Mouse (Mus musculus) neural tube, embryonic 11.5 days (tissue): ENCODE data around the gene Acer3. TPM values are rescaled to one million over a fixed set of nuclear protein-coding genes. Genes with fewer than 3 reads are reported as not detected.
"Not testable (repeated sequence)": the region's sequence is repeated elsewhere in the genome, so short reads cannot be mapped to it uniquely, and the experiment has no call there.

Experiments used
- ATAC-seq: fragments of 200-750 bp; cut with Nextera tagmentation; 2 replicates; pipeline ENCODE4 v1.8.0; 2017; ENCODE audit warnings: moderate number of reproducible peaks, mild to moderate bottlenecking, moderate TSS enrichment, moderate library complexity; ENCODE audit not compliant: insufficient read depth, low FRiP score, low TSS enrichment
- DNase-seq: peaks from one replicate; pipeline ENCODE4 v3.0.0-alpha.2; 2015; ENCODE audit warnings: low spot score
- H3K27ac ChIP-seq: fragments of 300-500 bp; sonication (generic); 2 replicates; pipeline ENCODE4 v1.5.1; 2014; ENCODE audit warnings: low read depth, mild to moderate bottlenecking, low read length
- H3K27me3 ChIP-seq: fragments of 300-500 bp; sonication (generic); 2 replicates; pipeline ENCODE4 v1.6.1; 2014; ENCODE audit warnings: mild to moderate bottlenecking, low read length, mixed read lengths; ENCODE audit not compliant: control insufficient read depth, insufficient read depth
- H3K36me3 ChIP-seq: fragments of 300-500 bp; sonication (generic); 2 replicates; pipeline ENCODE4 v1.6.1; 2014; ENCODE audit warnings: mild to moderate bottlenecking, low read length, moderate library complexity, mixed read lengths; ENCODE audit not compliant: control insufficient read depth, insufficient read depth
- H3K4me1 ChIP-seq: fragments of 300-500 bp; sonication (generic); 2 replicates; pipeline ENCODE4 v1.6.1; 2014; ENCODE audit warnings: low read length, mixed read lengths; ENCODE audit not compliant: control insufficient read depth, insufficient read depth
- H3K4me2 ChIP-seq: fragments of 300-500 bp; sonication (generic); 2 replicates; pipeline ENCODE4 v1.6.1; 2014; ENCODE audit warnings: low read depth, mild to moderate bottlenecking, moderate library complexity
- H3K4me3 ChIP-seq: fragments of 300-500 bp; sonication (generic); 2 replicates; pipeline ENCODE4 v1.5.1; 2014; ENCODE audit warnings: low read depth, low read length
- H3K9ac ChIP-seq: fragments of 300-500 bp; sonication (generic); 2 replicates; pipeline ENCODE4 v1.6.1; 2014; ENCODE audit warnings: mild to moderate bottlenecking, low read length
- H3K9me3 ChIP-seq: fragments of 300-500 bp; sonication (generic); 2 replicates; pipeline ENCODE4 v1.6.1; 2016; ENCODE audit warnings: low read length; ENCODE audit not compliant: control insufficient read depth
- WGBS: fragments of 180-500 bp; shearing (Covaris S2); extraction: QIAGEN DNeasy Blood & Tissue Kit; methylation state at CpG from one replicate; pipeline ENCODE4 v1.1.7; 2014; 5-methylcytosine and 5-hydroxymethylcytosine counted together
- polyA plus RNA-seq: library from polyadenylated mRNA; unstranded; fragments of >200 nt; fragmentation: Nextera tagmentation; extraction: Ambion mirVana; gene quantifications from 2 replicates; pipeline ENCODE4 v1.2.1, GENCODE M21; 2014

Gene Acer3
- polyA plus RNA-seq, 1 experiment from 2014 or later, result 20.0 TPM

GRCm38 (mm10) chr7:98276263-98276662, 44.7 kb downstream of the Acer3 start:
- H3K4me3 ChIP-seq, result no peak overlapping the region
- H3K27ac ChIP-seq, result no peak overlapping the region
- DNase-seq, result no peak
- H3K4me2 ChIP-seq, result no peak overlapping the region
- no peak for ATAC-seq
- no peak overlapping the region for H3K9ac ChIP-seq
- H3K27me3 ChIP-seq, result no peaks in the 10 kb centered on the region
- H3K36me3 ChIP-seq, result no peaks in the 10 kb centered on the region
- no peaks in the 10 kb centered on the region for H3K4me1 ChIP-seq
- H3K9me3 ChIP-seq, result no peaks in the 10 kb centered on the region; the same call in 1 of the 2 replicates

- WGBS, result 32% methylated on average over 12 of the region's 15 CpGs
- H3K4me3 ChIP-seq, H3K9me3 ChIP-seq, DNase-seq, H3K36me3 ChIP-seq, ATAC-seq, H3K27me3 ChIP-seq, H3K27ac ChIP-seq, H3K4me1 ChIP-seq, H3K4me2 ChIP-seq, H3K9ac ChIP-seq: not testable (repeated sequence)
Measured at GRCm38 (mm10) chr7:98268166-98268565, 52.8 kb downstream of the Acer3 start.

GRCm38 (mm10) chr7:98252520-98252919, 68.5 kb downstream of the Acer3 start:
- ATAC-seq (no peak), DNase-seq (no peak)
- Histone ChIP-seq H3K27ac (no peak overlapping the region), H3K27me3 (no peaks in the 10 kb centered on the region), H3K4me3 (no peak overlapping the region), H3K9ac (no peak overlapping the region), H3K4me2 (no peak overlapping the region), H3K9me3 (no peaks in the 10 kb centered on the region), H3K4me1 (no peaks in the 10 kb centered on the region), H3K36me3 (no peaks in the 10 kb centered on the region)
- WGBS, result 96% methylated on average over 2 of the region's 2 CpGs

GRCm38 (mm10) chr7:98236686-98237359, 84.2 kb downstream of the Acer3 start:
- Histone ChIP-seq H3K4me2 (no peak overlapping the region), H3K36me3 (no peaks in the 10 kb centered on the region), H3K27me3 (no peaks in the 10 kb centered on the region), H3K4me3 (no peak overlapping the region), H3K4me1 (no peaks in the 10 kb centered on the region), H3K9me3 (no peaks in the 10 kb centered on the region), H3K9ac (no peak overlapping the region), H3K27ac (no peak overlapping the region)
- ATAC-seq (no peak), DNase-seq (no peak)
- 87% methylated on average over 3 of the region's 3 CpGs for WGBS

GRCm38 (mm10) chr7:98223796-98224195, 97.2 kb downstream of the Acer3 start:
- no peaks in the 10 kb centered on the region for H3K27me3 ChIP-seq
- no peak overlapping the region for H3K9ac ChIP-seq
- H3K36me3 ChIP-seq, result no peaks in the 10 kb centered on the region
- H3K9me3 ChIP-seq, result no peaks in the 10 kb centered on the region
- H3K4me1 ChIP-seq, result no peaks in the 10 kb centered on the region
- 94% methylated on average over 4 of the region's 4 CpGs for WGBS
- H3K4me2 ChIP-seq, result no peak overlapping the region
- H3K27ac ChIP-seq, result no peak overlapping the region
- no peak for ATAC-seq
- DNase-seq, result no peak
- H3K4me3 ChIP-seq, result no peak overlapping the region

- Histone ChIP-seq H3K9me3 (no peaks in the 10 kb centered on the region), H3K4me1 (no peaks in the 10 kb centered on the region), H3K4me3 (no peak overlapping the region), H3K27ac (no peak overlapping the region), H3K9ac (no peak overlapping the region), H3K27me3 (no peaks in the 10 kb centered on the region), H3K4me2 (no peak overlapping the region), H3K36me3 (no peaks in the 10 kb centered on the region)
- DNase-seq (no peak), ATAC-seq (no peak)
Measured at GRCm38 (mm10) chr7:98216713-98217112, 104.3 kb downstream of the Acer3 start.

DNA sequence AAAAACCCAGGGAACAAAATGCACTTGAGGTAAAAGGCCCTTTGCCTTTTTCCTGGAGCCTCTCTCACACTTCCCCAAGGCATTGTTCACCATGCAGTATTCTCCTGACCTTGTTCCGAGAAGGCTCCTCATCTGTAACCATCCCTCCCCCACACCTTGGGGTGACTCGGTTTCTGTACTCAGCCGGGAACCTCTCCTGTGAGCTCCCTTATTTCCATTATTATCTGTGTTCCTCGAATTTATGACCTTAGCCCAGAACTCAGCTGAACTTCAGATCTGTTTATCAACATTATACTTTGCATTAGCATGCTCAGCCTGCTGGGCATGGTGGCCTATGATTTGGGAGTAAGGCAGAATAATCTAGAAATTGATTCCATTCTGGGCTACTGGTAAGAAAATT, 118.1 kb downstream of the Acer3 start:
- no peak overlapping the region for H3K9ac ChIP-seq
- DNase-seq, result no peak

GRCm38 (mm10) chr7:98201493-98202028, 119.4 kb downstream of the Acer3 start:
- Histone ChIP-seq H3K27ac (no peak overlapping the region), H3K4me1 (no peaks in the 10 kb centered on the region), H3K4me2 (no peak overlapping the region), H3K36me3 (no peaks in the 10 kb centered on the region), H3K4me3 (no peak overlapping the region), H3K27me3 (0 out of 2 replicates have a peak, but pooled peaks cover 2% of the 10 kb centered on the region), H3K9me3 (no peaks in the 10 kb centered on the region), H3K9ac (no peak overlapping the region)
- ATAC-seq (no peak), DNase-seq (no peak)
- WGBS, result 72% methylated on average over 5 of the region's 5 CpGs

More for the DNA sequence above, 118.1 kb downstream of the Acer3 start:
- Histone ChIP-seq H3K4me2 (no peak overlapping the region), H3K27ac (no peak overlapping the region), H3K9me3 (no peaks in the 10 kb centered on the region), H3K27me3 (no peaks in the 10 kb centered on the region), H3K4me1 (no peaks in the 10 kb centered on the region), H3K4me3 (no peak overlapping the region), H3K36me3 (no peaks in the 10 kb centered on the region)
- ATAC-seq, result no peak
- 85% methylated on average over 4 of the region's 4 CpGs for WGBS

DNA sequence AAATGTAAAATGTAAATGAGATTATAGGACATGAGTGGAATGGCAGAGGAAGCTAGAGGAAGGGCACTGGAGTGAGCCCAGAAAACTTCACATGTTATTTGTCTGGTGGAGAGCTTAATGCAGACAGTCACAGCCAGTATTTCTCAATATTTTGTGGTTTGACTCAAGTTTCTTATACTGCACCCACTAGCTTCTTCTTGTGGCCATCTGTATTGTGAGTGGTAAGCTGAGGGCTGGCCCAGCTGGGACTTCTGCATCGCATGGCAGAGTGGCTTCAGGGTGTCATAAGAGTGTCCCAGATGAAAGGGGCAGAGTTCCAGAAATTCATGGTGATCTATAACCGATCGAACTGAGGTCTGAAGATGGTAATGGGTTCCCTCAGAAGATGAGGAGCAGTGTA, 120.6 kb downstream of the Acer3 start:
- 96% methylated on average over 3 of the region's 3 CpGs for WGBS
- ATAC-seq (no peak), DNase-seq (no peak)

More for the DNA sequence above, 120.6 kb downstream of the Acer3 start:
- H3K4me2 ChIP-seq, result no peak overlapping the region
- no peak overlapping the region for H3K9ac ChIP-seq
- no peaks in the 10 kb centered on the region for H3K36me3 ChIP-seq
- H3K27ac ChIP-seq, result no peak overlapping the region
- no peak overlapping the region for H3K4me3 ChIP-seq
- H3K4me1 ChIP-seq, result no peaks in the 10 kb centered on the region
- no peaks in the 10 kb centered on the region for H3K9me3 ChIP-seq
- H3K27me3 ChIP-seq, result peaks cover 11% of the 10 kb centered on the region
